Mouse (Mus musculus): ENCODE data around the gene Frmpd4. TPM values are rescaled to one million over a fixed set of nuclear protein-coding genes. Genes with fewer than 3 reads are reported as not detected.

Frmpd4 gene
- under 1 TPM in 1 of 2 experiments, not detected in 1; 0.07 TPM for total RNA-seq (2023)

GRCm38 (mm10) chrX:168577131-168577530, at the start of gene Frmpd4:
Gene Frmpd4 (minus strand): TSS chrX:168577231.

Other genes with a start within 250 kb of the Frmpd4 start
- gene Msl3, start 96.7 kb upstream of the Frmpd4 start, total RNA-seq (2023), result 10 to 100 TPM; 25.6 to 28.1 TPM
- 1 to 10 TPM; 1.3 to 1.5 TPM for gene Arhgap6, start 217.9 kb upstream of the Frmpd4 start, total RNA-seq (2023)